Mouse (Mus musculus) embryonic fibroblast, embryonic 13.5 days (primary cell): ENCODE data around the gene Dbi. TPM values are rescaled to one million over a fixed set of nuclear protein-coding genes. Genes with fewer than 3 reads are reported as not detected.

Source experiments
- H3K27ac ChIP-seq: 2 replicates; pipeline ENCODE4 v1.5.1; 2012; ENCODE audit warnings: low read length, control low read depth, inconsistent platforms; ENCODE audit not compliant: insufficient read depth
- H3K4me1 ChIP-seq: 2 replicates; pipeline ENCODE4 v1.6.1; 2011; ENCODE audit warnings: low read length; ENCODE audit not compliant: control insufficient read depth, insufficient read depth
- H3K4me3 ChIP-seq: 2 replicates; pipeline ENCODE4 v1.5.1; 2011; ENCODE audit warnings: mild to moderate bottlenecking, control low read depth, low read length; ENCODE audit not compliant: insufficient read depth
- CTCF ChIP-seq: IDR thresholded peaks from 2 replicates; pipeline ENCODE4 v1.5.1; 2011; ENCODE audit warnings: mild to moderate bottlenecking, control low read depth, low read length, moderate library complexity, borderline replicate concordance; ENCODE audit not compliant: insufficient read depth
- POLR2A ChIP-seq: IDR thresholded peaks from 2 replicates; pipeline ENCODE4 v1.6.1; 2011; ENCODE audit warnings: low read depth, mild to moderate bottlenecking, control low read depth, low read length, moderate library complexity
- polyA plus RNA-seq: library from polyadenylated mRNA; stranded (reverse); fragments of >200 nt; gene quantifications from 2 replicates; pipeline ENCODE4 v1.2.4, GENCODE M21; 2011; ENCODE audit warnings: low read depth; ENCODE audit not compliant: missing spikeins, insufficient read length

The Dbi gene
- polyA plus RNA-seq, 1 experiment: 267 TPM

DNA sequence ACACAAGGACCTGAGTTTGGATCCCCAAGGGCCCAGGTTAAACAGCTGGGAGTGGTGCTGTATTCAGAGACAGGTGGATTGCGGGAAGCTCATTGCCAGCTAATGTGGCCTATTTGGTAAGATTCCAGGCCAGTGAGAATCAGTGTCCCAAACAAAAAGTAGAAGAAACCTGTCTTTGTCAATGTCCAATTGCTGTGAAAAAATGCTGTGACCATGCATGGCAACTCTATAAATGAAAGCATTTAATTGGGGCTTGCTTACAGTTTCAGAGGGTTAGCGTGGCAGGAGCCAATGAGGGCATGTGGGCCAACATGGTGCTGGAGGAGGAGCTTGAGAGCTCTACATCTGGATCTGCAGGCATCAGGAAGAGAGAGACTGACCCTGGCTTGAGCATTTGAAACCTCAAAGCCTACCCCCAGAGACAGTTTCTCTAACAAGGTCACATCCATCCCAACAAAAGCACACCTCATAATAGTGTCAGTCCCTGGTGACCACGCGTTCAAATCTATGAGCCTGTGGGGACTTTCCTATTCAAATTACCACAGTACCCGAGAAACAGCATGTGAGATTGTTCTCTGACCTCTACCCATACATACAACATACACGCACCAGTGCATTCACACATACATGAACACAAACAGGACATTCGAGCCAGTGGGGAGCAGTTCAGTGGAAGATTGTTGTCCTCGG is 24.8 kb upstream of the Dbi start:
- Histone ChIP-seq H3K4me1 (no peaks in the 10 kb centered on the region), H3K4me3 (no peak overlapping the region), H3K27ac (no peak overlapping the region)
- TF ChIP-seq CTCF (no peak), POLR2A (no peak)

DNA sequence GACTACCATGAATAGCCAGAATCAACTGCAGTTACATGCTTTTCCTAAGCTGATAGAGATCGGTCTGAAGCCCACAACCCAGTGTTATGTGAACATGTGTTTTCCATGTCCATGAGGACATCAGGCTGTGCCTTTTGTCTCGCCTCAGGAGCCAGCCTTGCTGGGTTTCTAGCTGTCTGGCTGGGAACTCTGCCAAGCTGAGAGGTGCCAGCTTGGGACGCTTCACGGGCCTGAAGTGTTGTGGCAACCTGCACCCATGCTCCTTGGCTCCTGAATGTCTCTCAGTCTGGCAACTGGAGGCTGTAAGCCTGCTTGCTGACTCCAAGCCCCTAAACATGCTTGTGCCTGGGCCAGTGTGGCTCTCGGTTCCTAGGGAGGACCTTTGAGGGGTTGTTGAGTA is 21.7 kb upstream of the Dbi start:
- Histone ChIP-seq H3K4me3 (no peak overlapping the region), H3K4me1 (no peaks in the 10 kb centered on the region), H3K27ac (no peak overlapping the region)
- TF ChIP-seq CTCF (no peak), POLR2A (no peak)

DNA sequence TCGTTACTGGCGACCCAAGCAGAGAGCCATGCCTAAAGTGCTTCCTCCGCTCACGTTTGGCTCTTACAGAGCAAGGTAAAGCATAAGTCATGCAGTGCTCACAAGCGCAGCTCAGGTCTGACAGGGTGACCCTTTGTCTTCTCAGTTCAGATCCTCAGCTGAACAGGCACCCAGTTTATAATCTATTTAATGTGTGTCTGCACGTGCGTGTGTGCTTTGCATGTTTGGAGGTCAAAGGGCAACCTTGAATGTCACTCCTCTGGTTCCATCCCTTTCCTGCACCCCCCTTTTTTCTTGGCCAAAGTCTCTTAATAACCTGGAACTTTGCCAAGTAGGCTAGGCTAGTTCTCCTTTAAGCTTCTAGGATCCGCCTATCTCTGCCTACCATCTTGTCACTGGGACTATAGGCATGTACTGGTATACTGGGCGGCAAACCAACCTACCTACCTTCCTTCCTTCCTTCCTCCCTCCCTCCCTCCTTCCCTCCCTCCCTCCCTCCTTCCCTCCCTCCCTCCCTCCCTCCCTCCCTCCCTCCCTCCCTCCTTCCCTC is 19.3 kb upstream of the Dbi start:
- no peak for TF ChIP-seq POLR2A
- no peak for TF ChIP-seq CTCF
- Histone ChIP-seq H3K4me1 (peaks cover 5% of the 10 kb centered on the region), H3K27ac (no peak overlapping the region), H3K4me3 (no peak overlapping the region)

DNA sequence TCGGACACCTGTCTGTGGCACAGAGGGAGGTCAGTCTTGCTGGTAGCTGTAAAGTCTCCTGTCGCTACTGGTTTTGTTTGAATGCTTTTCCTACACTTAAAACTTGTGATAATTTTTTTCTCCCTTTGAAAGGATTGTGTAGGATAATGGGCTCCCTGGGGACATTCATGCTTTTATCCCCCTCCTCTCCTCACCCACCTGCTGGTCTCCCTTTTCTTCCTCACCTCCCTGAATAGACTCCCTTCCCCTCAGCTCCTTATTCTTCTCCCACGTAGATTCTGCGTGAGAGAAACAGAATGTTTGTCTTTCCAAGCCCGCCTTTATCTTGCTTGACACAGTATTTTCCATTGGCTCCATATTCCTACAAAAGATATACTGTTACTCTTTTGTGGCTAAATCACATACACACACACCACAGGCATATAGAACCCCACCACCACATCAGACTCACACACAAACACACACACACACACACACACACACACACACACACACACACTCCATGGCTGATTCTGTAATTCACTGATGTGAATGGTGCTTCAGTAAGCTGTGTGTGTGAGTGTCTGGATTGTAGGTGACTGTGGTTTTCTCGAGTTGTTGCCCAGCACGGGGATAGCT is 18.2 kb upstream of the Dbi start:
- H3K4me3 ChIP-seq: no peak overlapping the region
- peaks cover 5% of the 10 kb centered on the region for H3K4me1 ChIP-seq
- H3K27ac ChIP-seq: no peak overlapping the region
- TF ChIP-seq POLR2A: no peak
- no peak for TF ChIP-seq CTCF

DNA sequence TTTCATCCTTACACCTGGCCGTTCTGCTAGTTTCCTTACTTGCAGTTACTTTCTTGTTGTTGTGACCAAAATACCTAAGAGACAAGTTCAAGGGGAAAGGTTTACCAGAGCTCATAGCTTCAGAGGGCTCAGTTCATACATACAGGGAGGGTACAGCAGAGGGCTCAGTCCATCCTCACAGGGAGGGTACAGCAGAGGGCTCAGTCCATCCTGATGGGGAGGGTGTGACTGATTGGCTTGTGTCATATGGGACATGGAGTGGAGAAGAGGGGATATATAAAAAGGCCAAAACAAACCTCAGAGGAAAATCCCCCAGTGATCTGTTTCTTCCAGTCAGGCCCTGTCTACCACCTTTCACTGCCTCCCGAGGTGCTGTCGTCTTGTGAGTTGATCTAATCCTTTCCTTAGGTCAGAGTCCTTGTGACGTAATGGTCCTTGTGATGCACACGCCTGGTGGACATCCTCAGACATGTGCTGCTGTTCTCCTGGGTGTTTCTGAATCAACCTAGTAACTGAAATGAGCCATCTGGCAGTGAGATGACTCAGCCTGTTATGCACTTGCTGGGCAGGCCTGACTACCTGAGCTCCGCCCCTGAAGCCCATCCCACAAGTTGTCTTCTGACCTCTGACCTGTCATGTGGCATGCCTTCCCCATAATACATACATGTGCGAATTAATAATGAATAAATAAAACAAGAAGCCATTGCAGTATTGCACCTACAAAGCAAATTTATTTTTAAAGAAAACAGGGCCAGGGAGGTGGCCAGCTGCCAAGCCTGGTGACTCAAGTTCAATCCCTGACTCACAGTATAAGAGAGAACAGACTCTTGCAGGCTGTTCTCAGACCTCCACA is 15.3 kb upstream of the Dbi start:
- Histone ChIP-seq H3K4me3 (no peak overlapping the region), H3K4me1 (peaks cover 5% of the 10 kb centered on the region), H3K27ac (peak overlapping the region; percentile 35; the same call in 1 of the 2 replicates)
- TF ChIP-seq CTCF: no peak
- no peak for TF ChIP-seq POLR2A

DNA sequence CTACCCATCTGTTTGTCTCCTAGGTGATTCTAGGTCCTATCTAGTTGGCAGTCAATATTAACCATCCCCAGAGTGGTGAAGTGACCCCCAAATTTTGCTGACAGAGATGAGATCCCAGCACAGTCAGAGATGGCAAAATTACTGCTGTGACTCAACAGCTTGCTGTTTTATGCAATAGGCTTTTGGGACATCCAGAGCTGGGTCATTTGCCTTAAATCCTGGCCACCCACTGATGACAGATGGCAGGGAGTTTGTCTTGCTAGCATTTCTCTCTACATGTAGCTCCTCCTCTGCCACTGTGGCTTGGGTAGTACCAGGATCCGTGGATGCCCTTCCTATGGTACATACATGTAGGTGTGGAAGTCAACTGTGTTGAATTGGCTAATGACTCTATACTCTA is 11.5 kb upstream of the Dbi start:
- Histone ChIP-seq H3K4me3 (no peak overlapping the region), H3K27ac (no peak overlapping the region), H3K4me1 (peaks cover 5% of the 10 kb centered on the region)
- TF ChIP-seq CTCF: no peak
- TF ChIP-seq POLR2A: no peak

DNA sequence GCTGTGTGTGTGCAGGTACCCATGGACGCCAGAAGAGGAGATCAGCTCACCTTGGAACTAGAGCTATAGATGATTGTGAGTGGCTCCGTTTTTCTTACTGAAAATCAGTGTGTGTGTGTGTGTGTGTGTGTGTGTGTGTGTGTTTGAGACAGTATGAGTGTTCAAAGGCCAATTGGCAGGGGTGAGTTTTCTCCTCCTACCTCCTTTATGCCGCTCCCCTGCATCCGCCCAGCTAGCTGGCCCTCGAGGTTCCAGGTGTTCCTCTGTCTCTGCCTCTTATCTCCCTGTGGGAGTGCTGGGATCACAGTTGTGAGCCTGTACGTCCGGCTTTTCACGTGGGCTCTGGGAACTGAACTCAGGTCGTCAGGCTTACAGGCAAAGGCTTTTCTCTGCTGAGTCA is 5.4 kb upstream of the Dbi start:
- Histone ChIP-seq H3K27ac (no peak overlapping the region), H3K4me1 (no peaks in the 10 kb centered on the region), H3K4me3 (no peak overlapping the region)
- TF ChIP-seq POLR2A (no peak), CTCF (no peak)

DNA sequence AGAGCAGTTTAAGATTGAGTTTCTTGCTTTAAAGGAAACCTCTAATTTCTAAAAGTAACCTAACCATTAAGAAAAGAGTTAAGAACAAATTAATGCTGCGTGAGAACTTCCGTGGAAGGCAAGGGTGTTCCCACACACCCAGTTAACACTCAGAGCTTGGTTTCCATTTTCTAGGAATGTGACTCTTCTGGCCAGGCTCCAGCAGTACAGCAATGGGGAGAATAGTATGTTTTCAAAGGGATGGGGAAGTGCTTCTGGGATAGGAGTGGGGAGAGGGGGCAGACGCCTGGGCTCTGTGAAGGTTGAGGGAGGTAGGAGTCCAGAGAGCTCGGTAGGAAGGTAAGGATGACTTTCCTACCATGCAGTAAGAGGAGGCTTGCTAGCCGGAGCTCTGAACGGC is 4.6 kb upstream of the Dbi start:
- Histone ChIP-seq H3K27ac (no peak overlapping the region), H3K4me1 (no peaks in the 10 kb centered on the region), H3K4me3 (no peak overlapping the region)
- TF ChIP-seq POLR2A (no peak), CTCF (no peak)

DNA sequence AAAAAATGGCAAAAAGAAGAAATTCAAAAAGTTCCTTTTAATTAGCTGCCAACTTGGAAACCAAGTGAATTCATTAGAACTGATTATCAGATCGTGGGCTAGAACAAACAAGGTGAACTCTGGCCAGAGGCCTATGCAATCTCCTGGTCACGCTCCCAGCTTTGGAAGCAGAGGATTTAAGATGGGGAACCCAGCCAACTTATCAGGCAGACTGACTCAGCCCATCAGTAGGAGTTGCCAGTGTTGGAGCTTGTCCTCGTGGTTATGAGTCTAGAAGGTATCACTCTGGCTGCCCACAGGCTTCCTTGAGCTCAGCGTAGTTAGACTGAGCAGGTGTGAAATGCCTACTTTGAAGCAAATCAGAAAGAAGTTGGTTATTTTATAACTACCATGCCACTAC is 4.0 kb upstream of the Dbi start:
- H3K4me1 ChIP-seq: no peaks in the 10 kb centered on the region
- no peak for TF ChIP-seq CTCF
- no peak for TF ChIP-seq POLR2A
- H3K4me3 ChIP-seq: no peak overlapping the region

DNA sequence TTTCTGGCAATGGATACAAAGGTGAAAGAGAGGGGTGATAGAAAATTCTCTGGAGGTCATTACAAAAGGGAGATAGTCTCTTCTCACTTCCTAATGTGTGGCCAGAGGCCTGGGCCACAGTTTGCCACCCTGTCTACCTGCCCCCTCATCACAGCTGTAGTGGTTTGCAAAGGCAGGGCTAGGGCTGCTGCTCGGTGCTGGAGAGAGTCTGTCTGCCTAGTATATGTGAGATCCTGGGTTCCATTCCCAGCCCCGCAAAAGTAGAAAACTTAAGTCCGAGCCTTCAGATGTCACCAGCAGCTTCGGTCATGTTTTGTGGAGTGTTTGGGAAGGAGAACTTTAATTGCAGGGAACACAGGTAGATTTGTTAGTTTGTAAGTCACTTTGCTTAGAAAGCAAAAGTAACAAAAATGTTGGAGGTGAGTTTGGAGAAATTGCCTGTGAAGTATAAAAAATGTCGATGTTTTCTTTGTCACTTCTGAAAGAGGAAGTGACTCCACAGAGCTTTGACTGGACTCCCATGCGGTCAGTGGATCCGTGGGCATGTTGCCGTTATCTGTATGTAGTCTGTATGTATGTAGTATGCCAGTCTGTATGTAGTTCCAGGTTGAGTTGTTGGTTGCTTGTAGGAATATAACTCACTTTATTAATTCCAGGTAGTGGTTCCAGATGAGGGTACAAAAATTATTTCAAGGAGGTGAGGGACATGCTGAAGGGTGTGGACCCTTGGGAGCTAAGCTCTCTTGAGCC is 1.9 kb upstream of the Dbi start:
- TF ChIP-seq POLR2A: no peak
- no peak for TF ChIP-seq CTCF
- Histone ChIP-seq H3K27ac (no peak overlapping the region), H3K4me1 (peaks cover 4% of the 10 kb centered on the region; the same call in 1 of the 2 replicates), H3K4me3 (no peak overlapping the region)

More for the DNA sequence above, 4.0 kb upstream of the Dbi start:
- H3K27ac ChIP-seq: no peak overlapping the region
